9 mouse cellular contexts compared by ENCODE assay signal in the genomic region with DNA sequence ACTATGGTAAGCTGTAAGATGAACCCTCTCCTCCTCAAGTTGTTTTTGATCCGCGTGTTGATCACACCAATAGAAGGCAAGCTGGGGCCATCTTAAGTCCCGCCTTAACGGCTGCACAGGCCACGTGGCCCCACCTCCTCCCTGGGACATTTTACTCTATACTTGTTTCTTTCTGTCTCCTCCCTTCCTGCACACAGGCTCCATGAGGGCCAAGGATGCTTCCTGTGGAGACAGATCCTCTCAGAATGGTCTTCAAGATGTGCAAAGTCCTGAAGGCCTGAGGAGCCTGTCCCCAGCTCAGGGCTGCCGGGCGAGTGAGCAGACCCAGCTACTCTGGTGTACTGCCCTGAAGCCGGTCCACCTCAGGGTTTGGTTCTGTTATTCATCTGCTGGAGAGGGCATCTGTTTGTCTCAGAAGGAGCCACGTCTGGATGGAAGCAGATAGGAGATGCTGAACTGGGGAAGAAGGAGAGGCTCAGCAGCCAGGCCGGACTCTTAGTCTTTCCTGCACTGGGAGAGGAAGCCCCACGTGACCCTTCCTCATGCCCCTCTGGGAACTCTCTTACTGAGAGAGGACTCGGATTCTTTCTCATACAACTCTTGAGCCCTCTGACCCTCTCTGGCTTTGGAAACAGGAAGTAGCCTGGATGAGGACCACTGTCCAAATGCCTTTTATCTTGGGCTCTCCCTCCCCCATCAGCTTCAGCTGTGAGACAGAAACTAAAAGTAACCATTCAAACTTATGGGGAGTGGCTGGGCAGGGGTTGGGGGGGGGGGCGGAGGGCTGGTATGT. TPM values are rescaled to one million over a fixed set of nuclear protein-coding genes. Genes with fewer than 3 reads are reported as not detected.
DNase-seq lines count a peak whose midpoint lies in the region; ATAC-seq lines count a peak whose summit lies in the region.
"Had no signal": no experiment of that assay in that cellular context is flagged by ENCODE, and none has a peak within 500 bp of the region (broad histone marks: within the 10 kb centered on the region; RNA-seq: fewer than 3 reads in every experiment).

No protein-coding gene starts in this region.

- DNase-seq in neural tube, embryonic 11.5 days (ENCODE audit: low spot score): no peak
- DNase-seq in neural tube, embryonic 10.5 days (ENCODE audit: extremely low spot score, low spot score): no peak
- peak; percentile 24 to 55 for DNase-seq in heart, postnatal 14 days
- DNase-seq in kidney, postnatal 36 days: peak; percentile 35 to 48
- no peak for DNase-seq in thymus, adult 18-20 months
- no peak for DNase-seq in retina, embryonic 14.5 days (ENCODE audit: low spot score)

- H3K4me3 ChIP-seq in neural tube, embryonic 11.5 days (ENCODE audit: low read depth, low read length): no peak overlapping the region
- H3K4me3 ChIP-seq: embryonic facial prominence, embryonic 12.5 days; limb, embryonic 15.5 days had no signal

- H3K9ac ChIP-seq in neural tube, embryonic 11.5 days (ENCODE audit: low read length): no peak overlapping the region
- H3K9ac ChIP-seq: embryonic facial prominence, embryonic 12.5 days; limb, embryonic 15.5 days had no signal

- intact Hi-C loops in heart, postnatal 14 days (cut with DNase I): no loop called here

- peak overlapping the region; percentile 35; the same call in 1 of the 2 replicates for H3K27ac ChIP-seq in neural tube, embryonic 11.5 days (ENCODE audit: low read depth, low read length)
- H3K27ac ChIP-seq: limb, embryonic 15.5 days had no signal

- H3K27me3 ChIP-seq in neural tube, embryonic 11.5 days (ENCODE audit: control insufficient read depth, insufficient read depth, low read length): no peaks in the 10 kb centered on the region
- H3K27me3 ChIP-seq: embryonic facial prominence, embryonic 12.5 days; limb, embryonic 15.5 days had no signal

- no peak overlapping the region for H3K4me2 ChIP-seq in neural tube, embryonic 11.5 days (ENCODE audit: low read depth)
- H3K4me2 ChIP-seq: embryonic facial prominence, embryonic 12.5 days; limb, embryonic 15.5 days had no signal

- 80% methylated on average over 13 of the region's 13 CpGs for WGBS in neural tube, embryonic 11.5 days

- H3K36me3 ChIP-seq in neural tube, embryonic 11.5 days (ENCODE audit: control insufficient read depth, insufficient read depth, low read length): no peaks in the 10 kb centered on the region
- H3K36me3 ChIP-seq: embryonic facial prominence, embryonic 12.5 days; limb, embryonic 15.5 days had no signal

- no peak for ATAC-seq in neural tube, embryonic 11.5 days (ENCODE audit: insufficient read depth, low FRiP score, low TSS enrichment)
- ATAC-seq in monocyte, adult 5-6 weeks (replicated peaks; ENCODE audit: insufficient number of reproducible peaks, low FRiP score, low TSS enrichment, poor library complexity, severe bottlenecking): no peak

- H3K9me3 ChIP-seq in neural tube, embryonic 11.5 days (ENCODE audit: control insufficient read depth, low read length): no peaks in the 10 kb centered on the region
- H3K9me3 ChIP-seq: embryonic facial prominence, embryonic 12.5 days; limb, embryonic 15.5 days had no signal

- no peaks in the 10 kb centered on the region for H3K4me1 ChIP-seq in neural tube, embryonic 11.5 days (ENCODE audit: control insufficient read depth, insufficient read depth, low read length)

RNA-seq across cellular contexts. Expression of gene Efhd2, which starts 38.7 kb away (rescaled TPM):
- polyA plus RNA-seq in neural tube, embryonic 11.5 days (2014; fragmentation: Nextera tagmentation; extraction: Ambion mirVana): 24.4 and 28.5 TPM in 2 replicates
- 10 to 100 TPM; 22.1 to 22.6 TPM for total RNA-seq in heart, postnatal 14 days (2021)
- total RNA-seq in monocyte, adult 5-6 weeks (2017): 190 to 273 TPM (median 198 TPM) in 3 replicates

Comparison
In these comparisons a context has a peak if more than half of its experiments do, and no peak if none do; other contexts are left out.
1. DNase-seq: peak in heart, postnatal 14 days (2 of 2) and kidney, postnatal 36 days (2 of 2); none in neural tube, embryonic 11.5 days (single experiment), neural tube, embryonic 10.5 days (single experiment), thymus, adult 18-20 months (0 of 2) and retina, embryonic 14.5 days (single experiment).